10 mouse cellular contexts compared by ENCODE assay signal in the genomic region with DNA sequence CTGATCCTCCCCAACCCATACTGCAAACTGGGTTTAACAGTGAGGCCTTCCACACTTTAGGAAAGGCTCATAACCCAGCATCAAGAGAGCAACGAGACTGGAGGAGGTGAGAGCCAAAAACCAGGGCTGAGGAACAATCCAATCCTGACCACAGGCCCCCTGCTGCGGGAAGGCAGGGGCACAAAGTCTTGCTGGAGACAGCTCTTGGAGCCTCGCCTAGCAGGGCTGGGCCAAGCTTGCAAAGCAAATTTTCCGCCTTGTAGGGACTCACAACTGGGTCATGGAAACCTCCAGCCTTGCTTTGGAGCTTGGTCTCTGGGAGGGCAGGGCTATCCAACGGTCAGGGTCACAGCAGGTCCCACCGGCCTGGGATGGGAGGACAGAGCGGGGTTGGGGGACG. TPM values are rescaled to one million over a fixed set of nuclear protein-coding genes. Genes with fewer than 3 reads are reported as not detected.
DNase-seq lines count a peak whose midpoint lies in the region; ATAC-seq and TF ChIP-seq lines count a peak whose summit lies in the region.
"Had no signal": no experiment of that assay in that cellular context is flagged by ENCODE, and none has a peak within 500 bp of the region (broad histone marks: within the 10 kb centered on the region; RNA-seq: fewer than 3 reads in every experiment).

No protein-coding gene starts in this region.

- H3K36me3 ChIP-seq in midbrain, embryonic 11.5 days (ENCODE audit: control insufficient read depth, insufficient read depth, low read length), result no peaks in the 10 kb centered on the region
- no peaks in the 10 kb centered on the region for H3K36me3 ChIP-seq in heart, adult 2 months (ENCODE audit: control insufficient read depth, insufficient read depth, low read length)
- H3K36me3 ChIP-seq: G1E had no signal

- peak; percentile 32 to 37 for DNase-seq in left cerebral cortex, postnatal 14 days (ENCODE audit: low spot score in 2 of 2)
- DNase-seq in left cerebral cortex, postnatal 36 days (ENCODE audit: low spot score in 2 of 2), result no peak
- peak; percentile 35 for DNase-seq in cerebellum, adult 11-12 months
- peak; percentile 63 for DNase-seq in left cerebral cortex, postnatal 4 days
- DNase-seq in midbrain, embryonic 11.5 days (ENCODE audit: low spot score, missing footprints), result no peak
- no peak for DNase-seq in lung, adult 18-20 months
- no peak for DNase-seq in heart, adult 2 months

- no peaks in the 10 kb centered on the region; the same call in 1 of the 2 replicates for H3K27me3 ChIP-seq in midbrain, embryonic 11.5 days (ENCODE audit: control insufficient read depth, insufficient read depth, low read length)
- no peaks in the 10 kb centered on the region for H3K27me3 ChIP-seq in heart, adult 2 months (ENCODE audit: control insufficient read depth, insufficient read depth, low read length)

- peak overlapping the region; percentile 84 for H3K27ac ChIP-seq in embryonic fibroblast, embryonic 13.5 days (ENCODE audit: insufficient read depth, low read length)
- H3K27ac ChIP-seq in midbrain, embryonic 11.5 days (ENCODE audit: low read depth, low read length), result no peak overlapping the region
- H3K27ac ChIP-seq in heart, adult 2 months, result no peak overlapping the region

- H3K9ac ChIP-seq in midbrain, embryonic 11.5 days (ENCODE audit: low read length), result no peak overlapping the region
- no peak overlapping the region for H3K9ac ChIP-seq in heart, adult 2 months (ENCODE audit: low read depth, low read length)

- no peak for TF ChIP-seq EP300 in heart, adult 2 months (IDR thresholded peaks at IDR 0.05; ENCODE audit: insufficient read depth, low read depth, low read length)

- intact Hi-C loops in left cerebral cortex, postnatal 14 days (cut with DNase I), result no loop called here
- intact Hi-C loops in left cerebral cortex, postnatal 36 days (cut with DNase I), result no loop called here
- intact Hi-C loops in left cerebral cortex, postnatal 4 days (cut with DNase I), result no loop called here
- intact Hi-C loops in heart, adult 2 months (cut with DNase I), result no loop called here

- H3K4me2 ChIP-seq in midbrain, embryonic 11.5 days, result no peak overlapping the region

- no peaks in the 10 kb centered on the region for H3K9me3 ChIP-seq in midbrain, embryonic 11.5 days (ENCODE audit: control insufficient read depth, low read length)
- H3K9me3 ChIP-seq: G1E had no signal

- 0 out of 2 replicates have a peak, but pooled peaks have one; percentile 3 for TF ChIP-seq POLR2A in embryonic fibroblast, embryonic 13.5 days (IDR thresholded peaks at IDR 0.05; ENCODE audit: low read depth, low read length)
- no peak for TF ChIP-seq POLR2A in heart, adult 2 months (IDR thresholded peaks at IDR 0.05; ENCODE audit: insufficient read depth, low read depth, low read length)

- 79% methylated on average over 8 of the region's 8 CpGs for WGBS in midbrain, embryonic 11.5 days
- WGBS in heart, adult 2 months, result 66% methylated on average over 8 of the region's 8 CpGs

- TF ChIP-seq CTCF in embryonic fibroblast, embryonic 13.5 days (IDR thresholded peaks at IDR 0.05; ENCODE audit: borderline replicate concordance, insufficient read depth, low read length), result no peak
- TF ChIP-seq CTCF in heart, adult 2 months (IDR thresholded peaks at IDR 0.05), result no peak

- H3K4me1 ChIP-seq in embryonic fibroblast, embryonic 13.5 days (ENCODE audit: control insufficient read depth, insufficient read depth, low read length), result peaks cover 6% of the 10 kb centered on the region; the same call in 1 of the 2 replicates
- H3K4me1 ChIP-seq in midbrain, embryonic 11.5 days (ENCODE audit: control insufficient read depth, insufficient read depth, low read length), result no peaks in the 10 kb centered on the region
- H3K4me1 ChIP-seq in heart, adult 2 months (ENCODE audit: control insufficient read depth, insufficient read depth, low read length), result no peaks in the 10 kb centered on the region

- no peak for ATAC-seq in midbrain, embryonic 11.5 days (ENCODE audit: low FRiP score)

- H3K4me3 ChIP-seq in embryonic fibroblast, embryonic 13.5 days (ENCODE audit: insufficient read depth, low read length), result no peak overlapping the region
- no peak overlapping the region for H3K4me3 ChIP-seq in midbrain, embryonic 11.5 days (ENCODE audit: low read depth, low read length)
- no peak overlapping the region for H3K4me3 ChIP-seq in heart, adult 2 months

- H3K79me2 ChIP-seq in heart, adult 2 months (replicated peaks; ENCODE audit: control insufficient read depth, insufficient read depth, low read length), result no peaks in the 10 kb centered on the region

RNA-seq across cellular contexts. Expression of a gene that starts 36.1 kb away (rescaled TPM):
- 1 to 10 TPM; 2.3 to 3.3 TPM for total RNA-seq in left cerebral cortex, postnatal 14 days (2021)
- 1 to 10 TPM; 1.0 to 2.8 TPM for total RNA-seq in left cerebral cortex, postnatal 36 days (2021)
- polyA plus RNA-seq in embryonic fibroblast, embryonic 13.5 days (2011; ENCODE audit: insufficient read length, low read depth, missing spikeins), result 130 and 154 TPM in 2 replicates
- total RNA-seq in left cerebral cortex, postnatal 4 days (2021), result 1 to 10 TPM; 2.5 to 3.7 TPM
- 20.1 and 24.4 TPM in 2 replicates for polyA plus RNA-seq in midbrain, embryonic 11.5 days (2014; fragmentation: Nextera tagmentation; extraction: Ambion mirVana)
- under 1 TPM; 0.75 to 0.84 TPM for total RNA-seq in heart, adult 2 months (2021)
- 1.6 and 2.4 TPM in 2 replicates for polyA plus RNA-seq in heart, adult 2 months (2012; rRNA removed)
- total RNA-seq: common myeloid progenitor, adult 5-6 weeks; G1E had no signal
- polyA plus RNA-seq: G1E had no signal

RNA-seq across cellular contexts. Expression of a gene that starts 40.7 kb away (rescaled TPM):
- 10 to 100 TPM; 30.7 to 35.9 TPM for total RNA-seq in left cerebral cortex, postnatal 14 days (2021)
- total RNA-seq in left cerebral cortex, postnatal 36 days (2021), result 10 to 100 TPM; 36.1 to 39.8 TPM
- 20.2 and 26.0 TPM in 2 replicates for polyA plus RNA-seq in embryonic fibroblast, embryonic 13.5 days (2011; ENCODE audit: insufficient read length, low read depth, missing spikeins)
- 10 to 100 TPM; 29.2 to 33.2 TPM for total RNA-seq in left cerebral cortex, postnatal 4 days (2021)
- polyA plus RNA-seq in midbrain, embryonic 11.5 days (2014; fragmentation: Nextera tagmentation; extraction: Ambion mirVana), result 23.0 and 31.0 TPM in 2 replicates
- total RNA-seq in heart, adult 2 months (2021), result 1 to 10 TPM; 7.8 to 8.1 TPM
- polyA plus RNA-seq in heart, adult 2 months (2012; rRNA removed), result 12.8 and 13.6 TPM in 2 replicates

RNA-seq across cellular contexts. Expression of a gene that starts 58.8 kb away (rescaled TPM):
- 1 to 10 TPM; 3.8 to 4.9 TPM for total RNA-seq in left cerebral cortex, postnatal 14 days (2021)
- total RNA-seq in left cerebral cortex, postnatal 36 days (2021), result 1 to 10 TPM; 4.9 to 5.0 TPM
- 37.2 and 41.3 TPM in 2 replicates for polyA plus RNA-seq in embryonic fibroblast, embryonic 13.5 days (2011; ENCODE audit: insufficient read length, low read depth, missing spikeins)
- total RNA-seq in left cerebral cortex, postnatal 4 days (2021), result 1 to 10 TPM; 4.9 to 6.9 TPM
- 4.7 and 6.1 TPM in 2 replicates for polyA plus RNA-seq in midbrain, embryonic 11.5 days (2014; fragmentation: Nextera tagmentation; extraction: Ambion mirVana)
- total RNA-seq in heart, adult 2 months (2021), result 1 to 10 TPM; 2.5 to 2.8 TPM
- polyA plus RNA-seq in heart, adult 2 months (2012; rRNA removed), result 4.8 and 6.6 TPM in 2 replicates
- total RNA-seq: common myeloid progenitor, adult 5-6 weeks had no signal
- polyA plus RNA-seq: G1E had no signal

Comparison
In these comparisons a context has a peak if more than half of its experiments do, and no peak if none do; other contexts are left out.
1. DNase-seq: peak in left cerebral cortex, postnatal 14 days (2 of 2), cerebellum, adult 11-12 months (single experiment) and left cerebral cortex, postnatal 4 days (single experiment); none in left cerebral cortex, postnatal 36 days (0 of 2), midbrain, embryonic 11.5 days (single experiment), lung, adult 18-20 months (0 of 2) and heart, adult 2 months (0 of 2).